In the genomic region with DNA sequence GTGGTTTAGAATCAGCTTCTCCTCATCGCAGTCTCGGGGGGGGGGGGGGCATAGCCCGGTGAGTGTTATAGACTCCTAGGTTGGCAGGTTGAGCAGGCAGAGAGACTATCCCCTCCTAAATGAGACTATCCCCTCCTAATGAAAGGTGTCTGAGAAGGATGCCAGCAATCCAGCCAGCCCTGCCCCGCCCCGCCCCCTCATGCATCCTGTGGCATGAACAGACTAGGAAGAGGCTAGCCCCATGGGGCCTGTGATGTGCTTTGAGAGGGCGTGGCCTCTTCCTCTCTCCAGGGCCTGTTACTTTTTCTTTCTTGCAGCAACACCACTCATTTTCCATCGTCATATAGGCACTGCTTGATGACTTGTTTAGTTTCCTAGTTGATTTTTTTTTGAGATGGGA, we compare ENCODE assay signal across 18 mouse cellular contexts. TPM values are rescaled to one million over a fixed set of nuclear protein-coding genes. Genes with fewer than 3 reads are reported as not detected.
"Had no signal": no experiment of that assay in that cellular context is flagged by ENCODE, and none has a peak within 500 bp of the region (broad histone marks: within the 10 kb centered on the region; RNA-seq: fewer than 3 reads in every experiment).

No protein-coding gene starts in this region.

- H3K36me3 ChIP-seq: liver, embryonic 15.5 days; lung, embryonic 15.5 days; midbrain, embryonic 12.5 days; neural tube, embryonic 13.5 days; neural tube, embryonic 15.5 days had no signal

- ATAC-seq: liver, postnatal 0 days; lung, postnatal 0 days had no signal

- DNase-seq: liver, postnatal 0 days; lung, adult 2 months; lung, postnatal 14 days; lung, postnatal 36 days; midbrain, embryonic 14.5 days; right cerebral cortex, postnatal 14 days; thymus, adult 18-20 months; thymus, postnatal 14 days; thymus, postnatal 36 days had no signal

- H3K4me2 ChIP-seq: liver, embryonic 15.5 days; lung, embryonic 15.5 days; midbrain, embryonic 12.5 days; neural tube, embryonic 13.5 days; neural tube, embryonic 15.5 days had no signal

- H3K9ac ChIP-seq: liver, embryonic 15.5 days; liver, postnatal 0 days; lung, embryonic 15.5 days; midbrain, embryonic 12.5 days; neural tube, embryonic 13.5 days; neural tube, embryonic 15.5 days had no signal

- H3K27me3 ChIP-seq: liver, embryonic 15.5 days; lung, embryonic 15.5 days; midbrain, embryonic 12.5 days; neural tube, embryonic 13.5 days; neural tube, embryonic 15.5 days had no signal

- H3K9me3 ChIP-seq: liver, embryonic 15.5 days; lung, embryonic 15.5 days; midbrain, embryonic 12.5 days; neural tube, embryonic 13.5 days; neural tube, embryonic 15.5 days had no signal

- H3K4me3 ChIP-seq: liver, embryonic 15.5 days; lung, embryonic 15.5 days; midbrain, embryonic 12.5 days; myocyte; neural tube, embryonic 13.5 days; neural tube, embryonic 15.5 days had no signal

- H3K27ac ChIP-seq: liver, embryonic 15.5 days; lung, embryonic 15.5 days; macrophage; midbrain, embryonic 12.5 days; neural tube, embryonic 13.5 days; neural tube, embryonic 15.5 days had no signal

- H3K4me1 ChIP-seq: liver, embryonic 15.5 days; lung, embryonic 15.5 days; megakaryocyte, embryonic 14.5 days; midbrain, embryonic 12.5 days; neural tube, embryonic 13.5 days; neural tube, embryonic 15.5 days had no signal

RNA-seq across cellular contexts. Expression of gene Adgrd1, which starts 15.0 kb away (rescaled TPM):
- polyA plus RNA-seq: macrophage had no signal
